Mouse (Mus musculus): ENCODE results near the gene Ankrd31. TPM values are rescaled to one million over a fixed set of nuclear protein-coding genes. Genes with fewer than 3 reads are reported as not detected.
"Not testable (repeated sequence)": the region's sequence is repeated elsewhere in the genome, so short reads cannot be mapped to it uniquely, and the experiment has no call there.

The Ankrd31 gene
- polyA plus RNA-seq, 1 experiment from 2014 or later: not detected

GRCm38 (mm10) chr13:96895144-96895543, 147.1 kb downstream of the Ankrd31 start:
- ATAC-seq (ENCODE audit: low FRiP score) (no peak), DNase-seq (ENCODE audit: low spot score) (no peak)
- no peak overlapping the region for H3K9ac ChIP-seq
- H3K36me3 ChIP-seq (replicated peaks; ENCODE audit: control insufficient read depth, insufficient read depth): no peaks in the 10 kb centered on the region
- no peaks in the 10 kb centered on the region for H3K27me3 ChIP-seq (ENCODE audit: control insufficient read depth, insufficient read depth, low read length)
- no peaks in the 10 kb centered on the region for H3K4me1 ChIP-seq (replicated peaks; ENCODE audit: control insufficient read depth, insufficient read depth, low read length)
- no peak overlapping the region for H3K4me2 ChIP-seq (replicated peaks)
- no peaks in the 10 kb centered on the region for H3K9me3 ChIP-seq (ENCODE audit: control insufficient read depth, low read length)
- H3K4me3 ChIP-seq (replicated peaks; ENCODE audit: low read length): no peak overlapping the region
- no peak overlapping the region for H3K27ac ChIP-seq
- WGBS: 76% methylated on average over 2 of the region's 2 CpGs

- no peaks in the 10 kb centered on the region for H3K4me1 ChIP-seq (replicated peaks; ENCODE audit: control insufficient read depth, insufficient read depth, low read length)
- H3K4me3 ChIP-seq (replicated peaks; ENCODE audit: low read length): no peak overlapping the region
- H3K9me3 ChIP-seq (ENCODE audit: control insufficient read depth, low read length): no peaks in the 10 kb centered on the region
- H3K4me2 ChIP-seq (replicated peaks): no peak overlapping the region
- no peak for DNase-seq (ENCODE audit: low spot score)
- ATAC-seq (ENCODE audit: low FRiP score): no peak
- WGBS: 68% methylated on average over 3 of the region's 3 CpGs
- no peaks in the 10 kb centered on the region for H3K36me3 ChIP-seq (replicated peaks; ENCODE audit: control insufficient read depth, insufficient read depth)
- H3K9ac ChIP-seq: no peak overlapping the region
- no peaks in the 10 kb centered on the region for H3K27me3 ChIP-seq (ENCODE audit: control insufficient read depth, insufficient read depth, low read length)
- H3K27ac ChIP-seq: no peak overlapping the region
These were observed 158.6 kb downstream of the Ankrd31 start for GRCm38 (mm10) chr13:96906717-96907116.

- Histone ChIP-seq H3K27ac (no peak overlapping the region), H3K4me1 (replicated peaks; ENCODE audit: control insufficient read depth, insufficient read depth, low read length) (no peaks in the 10 kb centered on the region), H3K27me3 (ENCODE audit: control insufficient read depth, insufficient read depth, low read length) (no peaks in the 10 kb centered on the region), H3K4me3 (replicated peaks; ENCODE audit: low read length) (no peak overlapping the region), H3K9ac (no peak overlapping the region), H3K9me3 (ENCODE audit: control insufficient read depth, low read length) (no peaks in the 10 kb centered on the region), H3K36me3 (replicated peaks; ENCODE audit: control insufficient read depth, insufficient read depth) (no peaks in the 10 kb centered on the region), H3K4me2 (replicated peaks) (no peak overlapping the region)
- no peak for DNase-seq (ENCODE audit: low spot score)
- 91% methylated on average over 3 of the region's 3 CpGs for WGBS
- ATAC-seq (ENCODE audit: low FRiP score): no peak
These were observed 163.1 kb downstream of the Ankrd31 start for GRCm38 (mm10) chr13:96911202-96911601.

- H3K9me3 ChIP-seq (ENCODE audit: control insufficient read depth, low read length); H3K4me3 ChIP-seq (replicated peaks; ENCODE audit: low read length); H3K4me1 ChIP-seq (replicated peaks; ENCODE audit: control insufficient read depth, insufficient read depth, low read length); H3K27ac ChIP-seq; H3K9ac ChIP-seq; ATAC-seq (ENCODE audit: low FRiP score); DNase-seq (ENCODE audit: low spot score); H3K4me2 ChIP-seq (replicated peaks); H3K36me3 ChIP-seq (replicated peaks; ENCODE audit: control insufficient read depth, insufficient read depth): not testable (repeated sequence)
- 95% methylated on average over 4 of the region's 4 CpGs for WGBS
- peaks cover 42% of the 10 kb centered on the region for H3K27me3 ChIP-seq (ENCODE audit: control insufficient read depth, insufficient read depth, low read length)
These were observed 175.1 kb downstream of the Ankrd31 start for GRCm38 (mm10) chr13:96923134-96923533.

GRCm38 (mm10) chr13:96923999-96924961, 176.2 kb downstream of the Ankrd31 start, which contains the start of gene Gcnt4:
Gene Gcnt4 (plus strand): TSS chr13:96924689.
- peak; percentile 33 for DNase-seq (ENCODE audit: low spot score)
- peak; percentile 60 for ATAC-seq (ENCODE audit: low FRiP score)
- Histone ChIP-seq H3K36me3 (replicated peaks; ENCODE audit: control insufficient read depth, insufficient read depth) (no peaks in the 10 kb centered on the region), H3K4me2 (replicated peaks) (peak within 1 kb of the TSS; percentile 93), H3K4me1 (replicated peaks; ENCODE audit: control insufficient read depth, insufficient read depth, low read length) (0 out of 2 replicates have a peak, but pooled peaks cover 7% of the 10 kb centered on the region), H3K4me3 (replicated peaks; ENCODE audit: low read length) (peak within 1 kb of the TSS; percentile 50), H3K27me3 (ENCODE audit: control insufficient read depth, insufficient read depth, low read length) (peaks cover 42% of the 10 kb centered on the region), H3K9me3 (ENCODE audit: control insufficient read depth, low read length) (no peaks in the 10 kb centered on the region), H3K27ac (no peak within 1 kb of the TSS), H3K9ac (peak within 1 kb of the TSS; percentile 59)
- 16% methylated on average over 39 of the region's 56 CpGs for WGBS

GRCm38 (mm10) chr13:96924985-96925745, 177.1 kb downstream of the Ankrd31 start:
- Histone ChIP-seq H3K4me1 (replicated peaks; ENCODE audit: control insufficient read depth, insufficient read depth, low read length) (0 out of 2 replicates have a peak, but pooled peaks cover 7% of the 10 kb centered on the region), H3K27me3 (ENCODE audit: control insufficient read depth, insufficient read depth, low read length) (peaks cover 42% of the 10 kb centered on the region), H3K4me3 (replicated peaks; ENCODE audit: low read length) (peak overlapping the region; percentile 50), H3K27ac (no peak overlapping the region), H3K4me2 (replicated peaks) (peak overlapping the region; percentile 93), H3K9me3 (ENCODE audit: control insufficient read depth, low read length) (no peaks in the 10 kb centered on the region), H3K36me3 (replicated peaks; ENCODE audit: control insufficient read depth, insufficient read depth) (no peaks in the 10 kb centered on the region), H3K9ac (peak overlapping the region; percentile 59)
- DNase-seq (ENCODE audit: low spot score) (no peak), ATAC-seq (ENCODE audit: low FRiP score) (peak; percentile 48)
- 1% methylated on average over 53 of the region's 53 CpGs for WGBS

GRCm38 (mm10) chr13:96925991-96926725, 178.1 kb downstream of the Ankrd31 start:
- 43% methylated on average over 10 of the region's 10 CpGs for WGBS

GRCm38 (mm10) chr13:96927781-96928180, 179.7 kb downstream of the Ankrd31 start:
- ATAC-seq (ENCODE audit: low FRiP score): no peak
- Histone ChIP-seq H3K9me3 (ENCODE audit: control insufficient read depth, low read length) (no peaks in the 10 kb centered on the region), H3K36me3 (replicated peaks; ENCODE audit: control insufficient read depth, insufficient read depth) (no peaks in the 10 kb centered on the region), H3K4me2 (replicated peaks) (no peak overlapping the region), H3K4me3 (replicated peaks; ENCODE audit: low read length) (no peak overlapping the region), H3K27me3 (ENCODE audit: control insufficient read depth, insufficient read depth, low read length) (peaks cover 42% of the 10 kb centered on the region), H3K9ac (no peak overlapping the region), H3K27ac (no peak overlapping the region), H3K4me1 (replicated peaks; ENCODE audit: control insufficient read depth, insufficient read depth, low read length) (0 out of 2 replicates have a peak, but pooled peaks cover 7% of the 10 kb centered on the region)
- no peak for DNase-seq (ENCODE audit: low spot score)
- WGBS: 89% methylated on average over 1 of the region's 1 CpGs

More at GRCm38 (mm10) chr13:96925991-96926725, 178.1 kb downstream of the Ankrd31 start:
- Histone ChIP-seq H3K27me3 (ENCODE audit: control insufficient read depth, insufficient read depth, low read length) (peaks cover 42% of the 10 kb centered on the region), H3K4me3 (replicated peaks; ENCODE audit: low read length) (no peak overlapping the region), H3K4me2 (replicated peaks) (0 out of 2 replicates have a peak overlapping the region, but pooled peaks have one; percentile 93), H3K27ac (no peak overlapping the region), H3K9me3 (ENCODE audit: control insufficient read depth, low read length) (no peaks in the 10 kb centered on the region), H3K36me3 (replicated peaks; ENCODE audit: control insufficient read depth, insufficient read depth) (no peaks in the 10 kb centered on the region), H3K4me1 (replicated peaks; ENCODE audit: control insufficient read depth, insufficient read depth, low read length) (0 out of 2 replicates have a peak, but pooled peaks cover 7% of the 10 kb centered on the region), H3K9ac (no peak overlapping the region)
- DNase-seq (ENCODE audit: low spot score) (no peak), ATAC-seq (ENCODE audit: low FRiP score) (no peak)

Measured in hindbrain, embryonic 14.5 days (tissue).